Mouse (Mus musculus): ENCODE results near the gene Tspyl3. TPM values are rescaled to one million over a fixed set of nuclear protein-coding genes. Genes with fewer than 3 reads are reported as not detected.

The Tspyl3 gene
- polyA plus RNA-seq, 1 experiment from 2014 or later = 17.3 TPM

GRCm38 (mm10) chr2:153194255-153194654 is 31.0 kb downstream of the Tspyl3 start:
- Histone ChIP-seq H3K9me3 (no peaks in the 10 kb centered on the region), H3K4me1 (no peaks in the 10 kb centered on the region), H3K4me3 (no peak overlapping the region), H3K9ac (no peak overlapping the region), H3K4me2 (replicated peaks) (no peak overlapping the region), H3K36me3 (peaks cover 85% of the 10 kb centered on the region), H3K27ac (no peak overlapping the region), H3K27me3 (no peaks in the 10 kb centered on the region)
- WGBS = 97% methylated on average over 3 of the region's 3 CpGs
- no peak for ATAC-seq (ENCODE audit: low FRiP score, low read depth)

DNA sequence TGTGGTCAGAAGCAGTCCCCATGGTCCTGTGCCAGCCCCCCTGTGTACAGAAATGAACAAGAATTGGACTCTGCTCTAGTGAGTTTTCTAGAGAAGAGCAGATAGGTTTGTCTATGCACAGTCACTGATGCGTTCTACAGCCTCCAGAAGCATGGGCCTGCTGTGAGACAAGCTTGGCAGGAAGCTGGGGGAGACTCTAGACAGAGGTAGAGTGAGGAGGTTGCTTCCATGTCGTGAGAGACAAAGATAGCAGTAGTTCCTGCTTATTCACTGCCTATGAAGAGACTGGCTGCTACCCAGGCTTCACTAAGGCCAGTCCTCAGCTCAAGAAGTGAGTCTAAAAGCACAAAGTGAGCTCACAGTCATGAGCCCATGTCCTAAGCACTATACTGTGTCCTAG is 34.0 kb downstream of the Tspyl3 start:
- Histone ChIP-seq H3K4me3 (no peak overlapping the region), H3K4me1 (no peaks in the 10 kb centered on the region), H3K27ac (no peak overlapping the region), H3K27me3 (no peaks in the 10 kb centered on the region), H3K9ac (no peak overlapping the region), H3K4me2 (replicated peaks) (no peak overlapping the region), H3K9me3 (no peaks in the 10 kb centered on the region), H3K36me3 (peaks cover 93% of the 10 kb centered on the region)
- ATAC-seq (ENCODE audit: low FRiP score, low read depth) = no peak
- WGBS = 75% methylated on average over 2 of the region's 2 CpGs

GRCm38 (mm10) chr2:153187848-153188247 is 37.4 kb downstream of the Tspyl3 start:
- no peak for ATAC-seq (ENCODE audit: low FRiP score, low read depth)
- H3K4me3 ChIP-seq = no peak overlapping the region
- no peak overlapping the region for H3K27ac ChIP-seq
- H3K4me2 ChIP-seq (replicated peaks) = no peak overlapping the region
- WGBS = 90% methylated on average over 2 of the region's 2 CpGs
- peaks cover 99% of the 10 kb centered on the region for H3K36me3 ChIP-seq
- H3K4me1 ChIP-seq = no peaks in the 10 kb centered on the region
- no peaks in the 10 kb centered on the region for H3K27me3 ChIP-seq
- no peak overlapping the region for H3K9ac ChIP-seq
- no peaks in the 10 kb centered on the region for H3K9me3 ChIP-seq

DNA sequence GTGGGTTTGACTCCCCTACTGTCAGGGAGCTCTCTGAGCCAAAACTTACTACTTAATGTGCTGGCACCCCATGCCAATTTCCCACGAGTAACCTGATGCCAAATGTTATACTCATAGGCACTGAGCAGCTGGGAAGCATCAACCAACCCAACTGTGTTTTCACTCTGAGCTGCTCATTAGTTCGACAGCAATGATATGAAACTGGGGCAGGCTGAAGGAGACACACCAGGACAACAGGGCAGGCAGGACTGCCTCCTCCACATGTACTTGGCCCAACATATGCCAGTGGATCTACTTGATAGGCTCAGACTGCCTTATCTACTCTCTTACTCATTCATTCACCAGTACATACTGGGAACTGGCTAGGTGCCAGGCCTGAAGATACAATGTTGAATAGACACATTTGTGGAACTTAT is 39.1 kb downstream of the Tspyl3 start:
- no peak overlapping the region for H3K9ac ChIP-seq
- H3K4me2 ChIP-seq (replicated peaks) = no peak overlapping the region
- H3K36me3 ChIP-seq = peaks cover 97% of the 10 kb centered on the region
- no peak overlapping the region for H3K27ac ChIP-seq
- no peaks in the 10 kb centered on the region for H3K9me3 ChIP-seq
- no peak for ATAC-seq (ENCODE audit: low FRiP score, low read depth)
- no peak overlapping the region for H3K4me3 ChIP-seq
- 54% methylated on average over 2 of the region's 2 CpGs for WGBS
- H3K4me1 ChIP-seq = no peaks in the 10 kb centered on the region
- H3K27me3 ChIP-seq = no peaks in the 10 kb centered on the region

- 84% methylated on average over 3 of the region's 3 CpGs for WGBS
- ATAC-seq (ENCODE audit: low FRiP score, low read depth) = no peak
- H3K27ac ChIP-seq = no peak overlapping the region
- H3K27me3 ChIP-seq = no peaks in the 10 kb centered on the region
- H3K9ac ChIP-seq = no peak overlapping the region
- no peak overlapping the region for H3K4me3 ChIP-seq
- H3K9me3 ChIP-seq = no peaks in the 10 kb centered on the region
- H3K4me2 ChIP-seq (replicated peaks) = no peak overlapping the region
- no peaks in the 10 kb centered on the region for H3K4me1 ChIP-seq
- peaks cover 58% of the 10 kb centered on the region for H3K36me3 ChIP-seq
These were observed 45.3 kb downstream of the Tspyl3 start for GRCm38 (mm10) chr2:153179961-153180360.

- Histone ChIP-seq H3K27ac (no peak overlapping the region), H3K9ac (no peak overlapping the region), H3K4me3 (no peak overlapping the region), H3K27me3 (no peaks in the 10 kb centered on the region), H3K4me2 (replicated peaks) (no peak overlapping the region), H3K36me3 (peaks cover 56% of the 10 kb centered on the region), H3K4me1 (no peaks in the 10 kb centered on the region), H3K9me3 (no peaks in the 10 kb centered on the region)
- ATAC-seq (ENCODE audit: low FRiP score, low read depth) = no peak
- 86% methylated on average over 10 of the region's 10 CpGs for WGBS
These were observed 45.9 kb downstream of the Tspyl3 start for GRCm38 (mm10) chr2:153179126-153179860.

- H3K4me3 ChIP-seq = no peak overlapping the region
- WGBS = 87% methylated on average over 3 of the region's 3 CpGs
- ATAC-seq (ENCODE audit: low FRiP score, low read depth) = no peak
- H3K4me2 ChIP-seq (replicated peaks) = no peak overlapping the region
- no peaks in the 10 kb centered on the region for H3K9me3 ChIP-seq
- no peak overlapping the region for H3K27ac ChIP-seq
- H3K36me3 ChIP-seq = peaks cover 35% of the 10 kb centered on the region
- H3K27me3 ChIP-seq = no peaks in the 10 kb centered on the region
- H3K4me1 ChIP-seq = no peaks in the 10 kb centered on the region
- H3K9ac ChIP-seq = no peak overlapping the region
These were observed 48.1 kb downstream of the Tspyl3 start for GRCm38 (mm10) chr2:153177188-153177587.

- Histone ChIP-seq H3K27ac (no peak overlapping the region), H3K4me2 (replicated peaks) (no peak overlapping the region), H3K9me3 (no peaks in the 10 kb centered on the region), H3K4me3 (no peak overlapping the region), H3K9ac (no peak overlapping the region), H3K36me3 (peaks cover 28% of the 10 kb centered on the region), H3K27me3 (no peaks in the 10 kb centered on the region), H3K4me1 (no peaks in the 10 kb centered on the region)
- no peak for ATAC-seq (ENCODE audit: low FRiP score, low read depth)
- 68% methylated on average over 8 of the region's 8 CpGs for WGBS
These were observed 49.2 kb downstream of the Tspyl3 start for GRCm38 (mm10) chr2:153175995-153176570.

Other genes with a start within 250 kb of the Tspyl3 start
- gene Pdrg1, start 210.0 kb downstream of the Tspyl3 start, polyA plus RNA-seq (2015; fragmentation: Nextera tagmentation; extraction: Ambion mirVana) = 126 and 131 TPM in 2 replicates
- not detected in 2 replicates for gene Xkr7, start 193.6 kb downstream of the Tspyl3 start, polyA plus RNA-seq (2015; fragmentation: Nextera tagmentation; extraction: Ambion mirVana)
- gene Ccm2l, start 159.5 kb downstream of the Tspyl3 start, polyA plus RNA-seq (2015; fragmentation: Nextera tagmentation; extraction: Ambion mirVana) = 1.7 and 1.9 TPM in 2 replicates
- 6.7 and 7.9 TPM in 2 replicates for gene Hck, start 117.0 kb downstream of the Tspyl3 start, polyA plus RNA-seq (2015; fragmentation: Nextera tagmentation; extraction: Ambion mirVana)
- gene Tm9sf4, start 64.1 kb downstream of the Tspyl3 start, polyA plus RNA-seq (2015; fragmentation: Nextera tagmentation; extraction: Ambion mirVana) = 93.9 and 101 TPM in 2 replicates
- gene Plagl2, start 16.0 kb upstream of the Tspyl3 start, polyA plus RNA-seq (2015; fragmentation: Nextera tagmentation; extraction: Ambion mirVana) = 12.8 and 15.0 TPM in 2 replicates
- 8.8 and 9.2 TPM in 2 replicates for gene Pofut1, start 16.1 kb upstream of the Tspyl3 start, polyA plus RNA-seq (2015; fragmentation: Nextera tagmentation; extraction: Ambion mirVana)
- 6.0 and 6.3 TPM in 2 replicates for gene Kif3b, start 66.0 kb upstream of the Tspyl3 start, polyA plus RNA-seq (2015; fragmentation: Nextera tagmentation; extraction: Ambion mirVana)
- gene Asxl1, start 120.4 kb upstream of the Tspyl3 start, polyA plus RNA-seq (2015; fragmentation: Nextera tagmentation; extraction: Ambion mirVana) = 13.2 and 14.2 TPM in 2 replicates